8 mouse cellular contexts compared by ENCODE assay signal in genomic region chr12:108903600-108904275, GRCm38 (mm10). TPM values are rescaled to one million over a fixed set of nuclear protein-coding genes. Genes with fewer than 3 reads are reported as not detected.
DNase-seq lines count a peak whose midpoint lies in the region; ATAC-seq lines count a peak whose summit lies in the region.

No protein-coding gene starts in this region.

- peaks cover 4% of the 10 kb centered on the region; the same call in 1 of the 2 replicates for H3K27me3 ChIP-seq in embryonic facial prominence, embryonic 14.5 days (replicated peaks; ENCODE audit: control insufficient read depth, insufficient read depth, low read length)
- H3K27me3 ChIP-seq in hindbrain, embryonic 13.5 days, result no peaks in the 10 kb centered on the region
- H3K27me3 ChIP-seq in splenic B cell, adult 2 months (ENCODE audit: control insufficient read depth, insufficient read depth, low read length, poor library complexity, severe bottlenecking), result no peaks in the 10 kb centered on the region

- H3K9ac ChIP-seq in embryonic facial prominence, embryonic 14.5 days (ENCODE audit: low read depth, low read length), result no peak overlapping the region
- H3K9ac ChIP-seq in hindbrain, embryonic 13.5 days, result no peak overlapping the region

- ATAC-seq in embryonic facial prominence, embryonic 14.5 days (ENCODE audit: low read depth), result peak; percentile 58; the same call in 1 of the 2 replicates
- ATAC-seq in hindbrain, embryonic 13.5 days (ENCODE audit: low FRiP score), result no peak
- ATAC-seq in megakaryocyte progenitor cell, adult 5-6 weeks (replicated peaks; ENCODE audit: poor library complexity), result peak; percentile 45; the same call in 1 of the 2 replicates

- no peak overlapping the region for H3K27ac ChIP-seq in embryonic facial prominence, embryonic 14.5 days (replicated peaks; ENCODE audit: low read depth, low read length)
- 0 out of 2 replicates have a peak overlapping the region, but pooled peaks have one; percentile 56 for H3K27ac ChIP-seq in hindbrain, embryonic 13.5 days

- H3K4me3 ChIP-seq in embryonic facial prominence, embryonic 14.5 days (ENCODE audit: low read depth, low read length), result no peak overlapping the region
- H3K4me3 ChIP-seq in hindbrain, embryonic 13.5 days, result no peak overlapping the region

- no peak overlapping the region for H3K4me2 ChIP-seq in embryonic facial prominence, embryonic 14.5 days (ENCODE audit: low read depth, low read length)
- H3K4me2 ChIP-seq in hindbrain, embryonic 13.5 days, result no peak overlapping the region

- no peaks in the 10 kb centered on the region for H3K36me3 ChIP-seq in embryonic facial prominence, embryonic 14.5 days (ENCODE audit: control insufficient read depth, insufficient read depth, low read length)
- H3K36me3 ChIP-seq in hindbrain, embryonic 13.5 days, result no peaks in the 10 kb centered on the region; the same call in 1 of the 2 replicates
- H3K36me3 ChIP-seq in splenic B cell, adult 2 months (ENCODE audit: control insufficient read depth, insufficient read depth, low read length, poor library complexity, severe bottlenecking), result no peaks in the 10 kb centered on the region

- DNase-seq in heart, adult 8-10 months (ENCODE audit: low spot score), result peak; percentile 64
- no peak for DNase-seq in heart, postnatal 25 days (ENCODE audit: low spot score)
- peak; percentile 71 for DNase-seq in adrenal gland, postnatal 10 days
- peak; percentile 86 for DNase-seq in embryonic facial prominence, embryonic 14.5 days (ENCODE audit: low spot score)
- DNase-seq in layer of hippocampus, postnatal 25 days (ENCODE audit: extremely low spot score in 1 of 2, low spot score in 1 of 2), result peak; percentile 54 to 73
- DNase-seq in splenic B cell, adult 2 months (ENCODE audit: low read depth, low spot score), result peak; percentile 61

- intact Hi-C loops in heart, postnatal 25 days (cut with DNase I), result loop anchor here (1.0 to 10.0 kb wide), 3 partner anchors 411 to 1471 kb away; no protein-coding TSS in a partner anchor

- 57% methylated on average over 8 of the region's 8 CpGs for WGBS in embryonic facial prominence, embryonic 14.5 days
- 62% methylated on average over 8 of the region's 8 CpGs for WGBS in hindbrain, embryonic 13.5 days

- no peaks in the 10 kb centered on the region for H3K9me3 ChIP-seq in embryonic facial prominence, embryonic 14.5 days (ENCODE audit: control insufficient read depth, low read length)
- no peaks in the 10 kb centered on the region for H3K9me3 ChIP-seq in hindbrain, embryonic 13.5 days

- H3K4me1 ChIP-seq in embryonic facial prominence, embryonic 14.5 days (ENCODE audit: control insufficient read depth, insufficient read depth, low read length), result peaks cover 5% of the 10 kb centered on the region; the same call in 1 of the 2 replicates
- peaks cover 49% of the 10 kb centered on the region for H3K4me1 ChIP-seq in hindbrain, embryonic 13.5 days (replicated peaks)

RNA-seq across cellular contexts. Expression of gene Wars, which starts 9.8 kb away (rescaled TPM):
- 10 to 100 TPM; 31.0 to 36.9 (median 34.0) TPM for total RNA-seq in heart, adult 8-10 months (2022)
- 10 to 100 TPM; 33.6 to 35.8 TPM for total RNA-seq in heart, postnatal 25 days (2021)
- total RNA-seq in adrenal gland, postnatal 10 days (2021), result 10 to 100 TPM; 48.8 to 51.5 TPM
- 63.6 and 73.1 TPM in 2 replicates for polyA plus RNA-seq in embryonic facial prominence, embryonic 14.5 days (2014; fragmentation: Nextera tagmentation; extraction: Ambion mirVana)
- 102 and 106 TPM in 2 replicates for polyA plus RNA-seq in hindbrain, embryonic 13.5 days (2015; fragmentation: Nextera tagmentation; extraction: Ambion mirVana)
- total RNA-seq in layer of hippocampus, postnatal 25 days (2021), result 10 to 100 TPM; 83.6 to 86.7 TPM
- 25.1 and 32.0 TPM in 2 replicates for total RNA-seq in megakaryocyte progenitor cell, adult 5-6 weeks (2015)
- 53.3 and 59.3 TPM in 2 replicates for total RNA-seq in megakaryocyte progenitor cell, adult 5-6 weeks (2017)

RNA-seq across cellular contexts. Expression of gene Wdr25, which starts 10.3 kb away (rescaled TPM):
- total RNA-seq in heart, adult 8-10 months (2022), result 1 to 10 TPM; 5.3 to 7.4 (median 6.4) TPM
- total RNA-seq in heart, postnatal 25 days (2021), result 1 to 10 TPM; 3.9 TPM
- total RNA-seq in adrenal gland, postnatal 10 days (2021), result 1 to 10 TPM; 6.6 to 7.1 TPM
- polyA plus RNA-seq in embryonic facial prominence, embryonic 14.5 days (2014; fragmentation: Nextera tagmentation; extraction: Ambion mirVana), result 2.6 and 3.8 TPM in 2 replicates
- polyA plus RNA-seq in hindbrain, embryonic 13.5 days (2015; fragmentation: Nextera tagmentation; extraction: Ambion mirVana), result 6.6 and 8.5 TPM in 2 replicates
- total RNA-seq in layer of hippocampus, postnatal 25 days (2021), result 10 to 100 TPM; 11.6 to 12.0 TPM
- 2.1 and 3.0 TPM in 2 replicates for total RNA-seq in megakaryocyte progenitor cell, adult 5-6 weeks (2015)
- total RNA-seq in megakaryocyte progenitor cell, adult 5-6 weeks (2017), result 3.9 and 4.7 TPM in 2 replicates
